Mouse (Mus musculus) brain, embryonic 14.5 days (tissue): ENCODE measurements around the gene Gm20431.

ENCODE experiments used
- CTCF ChIP-seq: fragments of 200-500 bp; IDR thresholded peaks from 2 replicates; pipeline ENCODE4 v1.5.1; 2012; ENCODE audit warnings: inconsistent platforms, mild to moderate bottlenecking, moderate library complexity, borderline replicate concordance; ENCODE audit not compliant: insufficient read depth, insufficient read length; ENCODE audit errors: extremely low read depth
- POLR2A ChIP-seq: fragments of 200-500 bp; IDR thresholded peaks from 2 replicates; pipeline ENCODE4 v1.6.1; 2012; ENCODE audit warnings: mild to moderate bottlenecking, inconsistent platforms, borderline replicate concordance; ENCODE audit not compliant: poor library complexity, insufficient read depth, insufficient read length, severe bottlenecking; ENCODE audit errors: extremely low read depth

GRCm38 (mm10) chr2:167671101-167671633, 9.9 kb upstream of the Gm20431 start:
- TF ChIP-seq CTCF (no peak), POLR2A (no peak)
